Mouse (Mus musculus): ENCODE data around the gene Fndc11. TPM values are rescaled to one million over a fixed set of nuclear protein-coding genes. Genes with fewer than 3 reads are reported as not detected.

The Fndc11 gene
- total RNA-seq, 2 experiments from 2014 or later, result not detected

DNA sequence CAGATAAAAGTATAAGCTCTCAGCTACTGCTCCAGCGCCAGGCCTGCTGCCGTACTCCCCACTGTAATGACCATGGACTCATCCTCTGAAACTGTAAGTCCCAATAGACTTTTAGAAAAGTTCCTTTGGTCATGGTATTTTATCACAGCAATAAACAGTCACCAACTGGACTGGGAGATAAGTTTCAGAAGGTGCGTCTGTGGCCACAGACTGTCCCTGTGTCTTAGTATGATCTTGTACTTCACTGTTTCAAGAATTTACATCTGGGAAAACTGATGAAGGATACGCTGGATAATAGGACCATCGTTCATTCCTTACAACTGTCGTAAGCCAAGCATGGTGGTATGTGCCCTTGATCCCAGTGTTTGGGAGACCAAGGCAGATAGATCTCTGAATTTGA lies 3.8 kb upstream of the Fndc11 start:
- intact Hi-C loops (cut with DNase I), result no loop called here
- no peak for DNase-seq

DNA sequence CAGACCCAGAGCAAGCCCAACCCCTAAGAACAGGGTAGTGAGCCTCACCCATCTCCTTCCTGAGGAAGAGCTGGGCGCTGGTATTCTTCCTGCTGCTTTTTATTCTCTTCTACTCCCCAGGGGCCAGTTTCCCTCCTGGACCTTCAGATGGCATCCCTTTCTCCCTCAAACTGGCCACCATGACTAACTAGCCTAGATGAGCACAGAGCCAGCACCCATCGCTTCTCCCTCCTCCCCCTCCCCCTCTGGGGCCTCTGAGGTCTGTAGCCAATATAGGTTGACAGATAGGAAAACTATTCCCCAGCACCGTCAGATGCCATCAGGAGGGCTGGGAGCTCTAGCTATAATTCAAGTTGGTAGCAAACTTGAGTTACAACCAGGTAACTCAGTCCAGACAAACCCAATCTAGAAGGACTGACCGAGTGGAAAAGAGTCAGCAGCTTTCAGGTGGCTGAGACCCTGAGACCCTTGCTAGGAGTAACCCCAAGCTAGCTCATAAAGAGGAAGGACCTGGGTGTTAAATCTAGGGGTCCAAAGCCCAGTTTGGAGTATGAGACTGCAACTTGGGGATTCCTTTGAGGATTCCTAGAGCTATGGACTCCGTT lies 830 bp upstream of the Fndc11 start:
- intact Hi-C loops (cut with DNase I), result no loop called here
- no peak for DNase-seq

GRCm38 (mm10) chr2:181220361-181220760 lies 548 bp downstream of the Fndc11 start:
- intact Hi-C loops (cut with DNase I), result no loop called here
- DNase-seq, result no peak

DNA sequence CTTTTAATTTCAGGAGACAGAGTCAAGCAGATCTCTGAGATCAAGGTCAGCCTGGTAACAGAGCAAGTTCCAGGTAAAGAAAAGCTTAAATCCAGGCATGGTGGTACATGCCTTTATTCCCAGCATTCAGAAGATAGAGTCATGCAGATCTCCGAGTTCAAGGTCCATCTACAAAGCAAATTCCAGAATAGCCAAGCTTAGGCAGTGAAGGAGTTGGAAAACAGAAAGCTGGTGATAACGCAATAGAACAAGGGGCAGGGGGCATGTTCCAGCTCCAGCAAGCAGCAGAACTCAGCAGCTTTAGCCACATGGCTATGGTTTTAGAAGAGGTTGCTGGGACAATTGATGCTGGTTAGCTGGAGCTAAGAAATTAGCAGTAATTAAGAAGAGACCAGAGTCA lies 5.2 kb downstream of the Fndc11 start:
- intact Hi-C loops (cut with DNase I), result no loop called here
- DNase-seq, result no peak

- no peak for DNase-seq
- intact Hi-C loops (cut with DNase I), result no loop called here
Measured at GRCm38 (mm10) chr2:181227122-181227521, 7.3 kb downstream of the Fndc11 start.

GRCm38 (mm10) chr2:181228335-181228734 lies 8.5 kb downstream of the Fndc11 start:
- intact Hi-C loops (cut with DNase I), result no loop called here
- DNase-seq, result no peak

DNA sequence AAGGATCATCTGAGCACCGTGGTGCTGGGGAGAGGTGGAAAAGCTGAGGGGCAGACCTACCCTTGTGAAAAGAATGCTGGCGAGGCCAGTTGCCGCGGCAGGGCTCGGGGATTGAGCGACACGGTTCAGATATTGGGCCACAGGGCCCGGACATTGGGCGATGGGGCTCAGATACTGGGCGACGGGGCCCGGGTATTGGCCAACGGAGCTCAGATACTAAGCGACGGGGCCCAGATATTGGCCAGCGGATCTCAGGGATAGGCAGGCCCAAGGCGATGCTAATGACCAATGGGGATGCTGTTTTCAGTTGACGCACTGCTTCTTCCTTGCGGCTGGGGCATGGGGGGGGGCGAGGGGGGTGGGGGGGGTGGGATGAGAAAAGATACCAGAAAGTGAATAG lies 11.4 kb downstream of the Fndc11 start:
- intact Hi-C loops (cut with DNase I), result no loop called here
- no peak for DNase-seq

DNA sequence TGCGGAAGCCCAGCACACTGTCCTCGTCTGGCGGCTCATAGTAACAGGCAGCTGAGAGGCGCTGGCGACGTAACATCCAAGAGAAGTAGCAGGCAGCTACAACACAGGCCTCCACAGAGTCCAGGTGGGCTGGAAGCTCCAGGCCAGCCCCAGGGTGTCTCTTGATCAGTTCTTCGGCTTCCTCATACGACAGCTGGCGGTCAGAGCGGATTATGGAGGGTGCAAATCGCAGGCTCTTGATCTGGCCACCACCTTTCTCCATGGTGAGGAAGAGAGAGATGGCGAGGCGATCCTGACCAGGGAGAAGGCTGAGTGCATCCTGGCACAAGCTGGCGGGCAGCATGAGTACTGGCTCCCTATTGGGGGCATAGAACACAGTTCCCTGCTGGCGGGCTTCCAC lies 13.6 kb downstream of the Fndc11 start:
- DNase-seq, result no peak

DNA sequence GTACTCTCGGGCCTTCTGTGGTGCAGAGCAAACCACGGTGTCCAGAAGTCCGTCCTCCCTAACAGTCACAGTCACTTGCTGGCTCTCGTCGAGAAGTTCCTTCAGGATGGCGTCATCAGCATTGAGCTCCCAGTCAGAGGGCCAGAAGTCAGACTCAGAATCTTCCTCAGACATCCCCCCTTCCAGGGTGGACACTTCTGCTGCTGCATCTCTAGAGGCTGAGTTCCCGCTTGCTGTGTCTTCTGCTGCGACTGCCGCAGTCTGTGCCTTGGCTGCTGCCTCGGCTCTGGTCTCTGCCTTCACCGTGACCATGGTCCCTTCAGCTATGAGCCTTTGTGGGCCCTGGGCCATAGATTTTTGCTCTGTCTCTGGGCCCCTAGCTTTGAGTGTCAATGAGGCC lies 14.9 kb downstream of the Fndc11 start:
- intact Hi-C loops (cut with DNase I), result no loop called here
- no peak for DNase-seq

More for the DNA sequence above, 13.6 kb downstream of the Fndc11 start:
- intact Hi-C loops (cut with DNase I), result no loop called here

DNA sequence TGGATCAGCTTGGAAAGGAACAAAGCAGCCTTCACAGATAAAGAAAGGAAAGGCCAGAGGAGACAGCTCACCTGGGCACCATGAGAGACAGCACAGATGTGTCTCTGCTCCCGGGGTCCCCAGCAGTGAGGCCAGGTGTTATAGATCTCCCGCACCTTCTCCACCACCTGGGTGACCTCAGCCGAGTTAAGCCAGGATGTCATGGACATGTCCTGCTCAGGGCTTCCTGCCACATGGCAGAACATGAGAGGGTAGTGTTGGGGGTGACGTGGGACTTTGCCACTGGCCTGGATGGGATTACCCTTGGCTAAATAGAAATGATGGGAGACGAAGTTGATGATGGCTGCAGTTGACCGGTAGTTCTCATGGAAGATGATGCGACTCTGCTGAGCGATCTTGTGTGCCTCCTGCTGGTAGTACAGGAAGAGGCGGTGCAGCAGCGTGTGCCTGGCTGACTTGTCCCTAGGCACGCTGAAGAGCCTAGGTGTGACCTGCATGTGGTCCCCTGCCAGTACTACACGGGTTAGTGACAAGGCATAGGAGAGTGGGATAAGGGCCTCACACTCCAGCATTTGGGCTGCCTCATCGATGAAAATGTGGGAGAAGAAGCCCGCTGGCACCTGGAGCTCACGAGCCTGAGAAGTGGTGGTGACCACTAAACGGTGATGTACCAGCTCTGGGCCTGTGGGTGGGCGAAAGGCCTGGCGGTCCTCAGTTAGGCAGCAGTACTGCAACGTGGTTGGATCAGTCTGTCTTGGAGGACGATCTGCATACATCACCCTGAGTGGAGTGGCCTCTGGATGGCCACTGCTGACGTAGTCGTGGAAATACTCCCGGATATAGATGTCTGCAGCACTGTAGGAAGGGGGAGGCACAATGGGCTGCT lies 16.1 kb downstream of the Fndc11 start:
- no peak for DNase-seq
- intact Hi-C loops (cut with DNase I), result no loop called here

GRCm38 (mm10) chr2:181237251-181238014 lies 17.6 kb downstream of the Fndc11 start:
- DNase-seq, result no peak
- intact Hi-C loops (cut with DNase I), result no loop called here

DNA sequence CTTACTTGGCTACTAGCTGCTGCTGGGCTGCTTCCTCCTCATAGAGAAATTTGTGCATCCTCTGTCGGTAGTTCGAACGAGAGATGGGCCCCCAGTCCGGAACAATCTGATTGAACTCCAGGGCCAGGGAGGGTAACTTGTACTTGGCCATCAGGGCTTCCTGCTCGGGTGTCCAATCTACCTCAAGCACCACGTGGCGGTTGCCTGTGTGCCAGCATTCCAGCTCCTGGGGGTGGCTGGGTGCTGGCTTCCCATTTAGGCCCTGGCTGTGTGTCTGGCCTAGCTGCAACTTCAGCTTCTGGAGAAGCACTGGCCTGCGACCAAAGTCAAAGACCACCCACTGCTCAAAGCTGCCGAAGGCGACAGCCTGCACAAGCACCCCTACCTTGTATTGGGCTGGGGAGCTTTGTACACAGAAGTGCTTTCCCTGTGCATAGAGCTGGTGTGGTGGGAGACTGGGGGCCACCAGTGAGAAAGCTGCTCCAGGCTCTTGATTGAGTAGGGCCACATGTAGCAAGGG lies 18.3 kb downstream of the Fndc11 start:
- intact Hi-C loops (cut with DNase I), result no loop called here
- peak; percentile 81 for DNase-seq

DNA sequence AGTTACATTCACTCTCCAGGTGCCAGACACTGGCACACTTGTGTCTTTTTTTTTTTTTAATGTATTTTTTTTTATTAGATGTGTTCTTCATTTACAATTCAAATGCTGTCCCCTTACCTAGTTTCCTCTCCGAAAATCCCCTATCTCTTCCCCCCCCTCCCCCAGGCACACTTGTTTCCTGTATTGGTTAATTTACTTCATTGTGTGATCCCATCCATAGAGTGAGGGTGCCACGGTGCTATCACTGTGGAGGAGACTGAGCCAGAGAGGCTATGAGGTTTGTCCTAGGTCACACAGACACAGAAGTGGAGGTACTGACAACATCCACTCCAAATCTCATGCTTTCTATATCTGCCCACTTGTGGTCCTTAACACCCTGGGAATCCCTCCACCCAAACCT lies 19.0 kb downstream of the Fndc11 start:
- intact Hi-C loops (cut with DNase I), result no loop called here
- no peak for DNase-seq

DNA sequence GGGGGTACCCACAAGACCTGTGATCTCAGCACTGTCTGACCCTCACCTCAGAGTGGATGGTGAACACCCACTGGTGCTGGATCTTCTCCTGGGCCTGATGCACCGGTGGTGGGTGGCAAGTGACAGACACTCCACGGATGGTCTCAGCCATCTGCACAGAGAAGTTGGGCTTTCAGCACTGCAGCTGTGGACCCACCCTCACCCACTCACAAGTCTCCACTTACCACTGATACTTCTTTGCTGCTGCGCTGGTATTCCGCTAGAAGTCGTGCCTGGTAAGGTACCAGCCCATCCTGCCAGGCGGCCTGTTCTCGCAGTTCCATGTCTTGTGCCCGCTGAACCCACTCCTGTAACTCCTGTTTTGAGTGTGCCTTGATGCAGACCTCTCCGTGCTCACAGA lies 19.4 kb downstream of the Fndc11 start:
- DNase-seq, result no peak
- intact Hi-C loops (cut with DNase I), result no loop called here

- no peak for DNase-seq
- intact Hi-C loops (cut with DNase I), result no loop called here
Measured at GRCm38 (mm10) chr2:181240806-181241440, 21.1 kb downstream of the Fndc11 start.

DNA sequence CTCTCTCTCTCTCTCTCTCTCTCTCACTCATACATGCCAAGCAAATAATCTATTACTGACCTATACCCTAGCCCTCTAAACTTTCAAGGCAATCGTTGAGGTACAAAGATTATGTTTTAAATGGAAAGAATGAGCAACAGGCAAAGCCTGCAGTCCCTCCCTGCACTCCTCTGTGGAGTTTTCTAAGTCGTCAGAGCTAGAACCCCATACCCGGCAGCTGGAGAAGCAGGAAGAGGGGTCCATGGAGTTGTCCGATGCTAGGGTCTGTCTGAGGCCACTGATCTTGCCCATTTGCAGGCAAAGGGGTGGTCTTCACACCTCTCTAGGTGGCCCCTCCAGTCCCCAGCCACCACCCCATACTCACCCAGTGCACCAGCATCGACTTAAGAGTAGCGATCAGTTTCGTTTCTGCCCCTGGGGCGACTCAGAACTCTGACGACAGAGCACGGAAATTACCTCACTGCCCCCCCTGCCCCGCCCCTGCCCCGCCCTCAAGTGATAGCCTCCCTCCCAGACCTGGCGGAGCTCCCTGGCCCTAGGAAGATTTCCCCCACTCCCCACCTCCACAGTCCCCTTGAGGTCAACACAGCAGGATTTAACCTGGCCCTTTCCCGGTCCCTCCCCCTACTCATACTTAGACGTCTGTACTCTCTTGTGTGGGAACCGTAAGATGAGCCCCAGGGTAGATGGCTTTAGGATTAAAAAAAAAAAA lies 21.9 kb downstream of the Fndc11 start, which contains the start of gene Helz2:
Gene Helz2 (minus strand): TSS at position 426 of the 712 bp plus-strand sequence.
- no peak for DNase-seq

GRCm38 (mm10) chr2:181242314-181242665 lies 22.5 kb downstream of the Fndc11 start:
- intact Hi-C loops (cut with DNase I), result no loop called here
- DNase-seq, result no peak

More for the DNA sequence above, 21.9 kb downstream of the Fndc11 start, which contains the start of gene Helz2:
- intact Hi-C loops (cut with DNase I), result no loop called here

DNA sequence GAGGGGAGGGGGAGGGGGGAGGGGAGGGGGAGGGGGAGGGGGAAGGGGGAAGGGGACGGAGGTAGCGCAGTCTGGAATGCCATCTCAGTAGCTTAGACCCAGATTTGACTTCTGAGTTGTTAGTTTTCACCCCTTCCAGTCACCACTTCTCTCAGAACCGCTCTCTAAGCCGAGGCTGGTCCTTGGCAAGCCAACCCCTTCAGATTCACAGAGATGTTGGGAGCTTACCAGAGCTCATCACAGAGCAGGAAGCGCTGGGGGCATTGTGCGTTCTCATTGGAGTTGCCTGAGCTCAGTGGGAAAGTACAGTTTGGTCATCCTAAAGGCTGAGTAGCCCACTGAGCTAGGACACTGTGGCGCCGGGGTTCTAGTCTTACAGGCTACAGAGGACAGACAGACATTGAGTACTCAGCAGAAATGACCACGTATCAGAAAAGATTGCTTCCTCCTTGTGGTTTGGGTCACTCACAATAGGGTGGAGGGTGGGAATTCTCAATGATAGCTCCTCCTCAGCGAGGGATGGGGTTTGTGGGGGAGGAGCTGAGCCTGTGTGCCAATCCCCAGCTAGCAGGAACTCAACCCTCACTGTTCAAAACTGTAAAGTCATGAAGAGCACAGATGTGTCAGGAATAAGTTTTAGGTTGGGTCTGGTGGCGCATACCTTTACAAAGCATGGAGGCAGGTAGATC lies 24.0 kb downstream of the Fndc11 start:
- DNase-seq, result no peak
- intact Hi-C loops (cut with DNase I), result no loop called here

GRCm38 (mm10) chr2:181245031-181245430 lies 25.2 kb downstream of the Fndc11 start:
- intact Hi-C loops (cut with DNase I), result no loop called here
- DNase-seq, result no peak

DNA sequence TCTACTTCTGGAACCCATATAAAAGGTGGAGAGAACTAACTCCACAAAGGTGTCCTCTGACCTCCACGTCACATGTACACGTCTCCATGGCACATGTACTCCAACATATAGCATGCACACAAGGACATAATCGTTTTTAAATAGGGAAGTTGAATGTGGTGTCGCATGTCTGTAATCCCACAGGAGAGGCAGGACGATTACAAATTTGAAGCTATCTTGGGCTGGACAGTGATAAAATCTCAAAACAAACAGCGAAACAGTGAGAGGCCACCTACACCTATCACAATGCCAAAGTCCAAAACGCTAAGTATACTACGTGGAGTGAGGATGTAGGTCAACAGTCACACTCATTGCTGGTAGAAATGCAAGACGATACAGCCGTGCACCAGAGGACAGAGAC lies 29.4 kb downstream of the Fndc11 start:
- no peak for DNase-seq
- intact Hi-C loops (cut with DNase I), result no loop called here

All from left cerebral cortex, postnatal 4 days (tissue).